Mouse (Mus musculus) kidney, postnatal 36 days (tissue): ENCODE measurements at regions not wholly inside any gene's neighbourhood (a gene's known extent, or its start where the extent isn't known, plus 50 kb on each side); places are given as distances from the start of the nearest gene placed in this dataset.

Experiments used
- DNase-seq, 2 experiments: peaks; one replicate each; pipeline ENCODE4 v3.0.0; 2021 to 2022; ENCODE audit warnings: mixed read lengths in 2 of 2

GRCm38 (mm10) chr14:106924026-106924425 is 818.0 kb downstream of the Trim52 start:
- no peak for DNase-seq

- no peak for DNase-seq
Observed at GRCm38 (mm10) chr14:106924443-106924842, 818.4 kb downstream of the Trim52 start.

- DNase-seq, result no peak
Observed at GRCm38 (mm10) chr14:106945261-106945660, 839.3 kb downstream of the Trim52 start.

GRCm38 (mm10) chr14:106977958-106978357 is 872.0 kb downstream of the Trim52 start:
- no peak for DNase-seq

GRCm38 (mm10) chr14:106980752-106981151 is 874.8 kb downstream of the Trim52 start:
- DNase-seq, result no peak

- DNase-seq, result no peak
Observed at GRCm38 (mm10) chr14:106997565-106998279, 891.7 kb downstream of the Trim52 start.

- DNase-seq, result no peak
Observed at GRCm38 (mm10) chr14:107004981-107005380, 899.0 kb downstream of the Trim52 start.

GRCm38 (mm10) chr14:107009617-107010016 is 903.6 kb downstream of the Trim52 start:
- no peak for DNase-seq

- DNase-seq, result peak in 1 of 2 experiments; percentile 17
Observed at GRCm38 (mm10) chr14:107033807-107034206, 927.8 kb downstream of the Trim52 start.

- DNase-seq, result no peak
Observed at GRCm38 (mm10) chr14:107051946-107052551, 946.1 kb downstream of the Trim52 start.

GRCm38 (mm10) chr14:107068592-107068991 is 962.6 kb downstream of the Trim52 start:
- DNase-seq, result no peak

GRCm38 (mm10) chr14:107080407-107080806 is 974.4 kb downstream of the Trim52 start:
- DNase-seq, result no peak
